Mouse (Mus musculus) spleen, adult 18-20 months (tissue): Measurements from ENCODE around the gene Cemip.

ENCODE experiments used
- DNase-seq, 2 experiments: peaks; one replicate each; pipeline ENCODE4 v3.0.0; 2022; ENCODE audit warnings: mixed read lengths in 2 of 2

Cemip gene

DNA sequence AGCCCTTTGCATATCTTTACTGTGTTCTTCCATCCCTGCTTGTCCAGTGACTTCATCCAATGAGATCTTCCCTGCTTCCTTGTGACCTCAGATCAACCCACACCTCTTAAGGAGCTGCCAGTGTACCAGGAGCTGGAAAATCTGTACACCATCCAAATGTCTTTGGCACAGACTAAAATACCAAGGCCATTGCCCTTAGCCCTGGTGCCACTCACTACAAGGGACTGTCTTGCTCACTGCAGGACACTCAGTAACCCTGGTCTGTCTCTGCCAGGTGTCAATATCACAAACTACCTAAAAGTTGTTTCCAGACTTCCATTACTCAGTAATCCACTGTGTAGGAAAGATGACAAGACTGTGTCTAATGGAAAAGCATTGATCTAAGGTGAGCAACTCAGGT lies 121.1 kb downstream of the Cemip start:
- DNase-seq, result no peak

DNA sequence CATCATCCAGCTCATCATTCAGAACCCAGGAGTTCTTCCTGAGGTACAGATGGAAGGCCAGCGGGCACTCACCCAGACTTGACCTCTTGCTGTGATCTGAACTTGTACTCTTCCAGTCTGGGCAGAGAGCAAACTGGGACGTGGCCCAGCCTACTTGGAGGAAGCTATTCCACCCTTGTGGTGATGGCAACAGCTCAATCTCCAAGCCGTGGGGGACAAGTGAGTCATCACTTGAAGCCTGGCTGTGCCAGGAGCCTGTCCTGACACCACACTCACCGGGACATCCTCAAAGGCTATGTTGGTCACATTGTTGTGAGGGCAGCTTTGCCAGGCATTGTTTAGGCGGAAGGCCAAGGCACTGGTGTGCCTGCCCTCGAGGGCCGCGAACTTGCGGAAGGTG lies 133.8 kb downstream of the Cemip start:
- DNase-seq, result no peak

DNA sequence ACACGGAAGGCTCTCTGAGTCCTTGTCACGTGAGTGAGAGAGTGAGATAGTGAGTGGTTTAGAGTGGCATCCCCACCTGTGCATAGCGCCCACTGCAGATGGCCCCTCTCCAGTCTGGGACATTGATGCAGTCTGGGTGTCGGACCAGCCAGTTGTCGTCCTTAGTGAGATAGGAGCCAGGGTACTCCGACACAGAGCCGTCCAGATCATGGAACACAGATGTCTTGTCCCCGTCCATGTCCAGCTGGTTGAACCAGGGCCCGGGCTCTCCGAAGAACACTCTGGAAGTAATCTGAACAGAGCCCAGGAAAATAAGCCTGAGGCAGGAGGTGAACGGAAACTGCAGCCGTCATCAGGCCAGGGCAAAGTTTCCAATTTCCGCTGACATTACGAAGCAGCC lies 135.0 kb downstream of the Cemip start:
- DNase-seq, result no peak

DNA sequence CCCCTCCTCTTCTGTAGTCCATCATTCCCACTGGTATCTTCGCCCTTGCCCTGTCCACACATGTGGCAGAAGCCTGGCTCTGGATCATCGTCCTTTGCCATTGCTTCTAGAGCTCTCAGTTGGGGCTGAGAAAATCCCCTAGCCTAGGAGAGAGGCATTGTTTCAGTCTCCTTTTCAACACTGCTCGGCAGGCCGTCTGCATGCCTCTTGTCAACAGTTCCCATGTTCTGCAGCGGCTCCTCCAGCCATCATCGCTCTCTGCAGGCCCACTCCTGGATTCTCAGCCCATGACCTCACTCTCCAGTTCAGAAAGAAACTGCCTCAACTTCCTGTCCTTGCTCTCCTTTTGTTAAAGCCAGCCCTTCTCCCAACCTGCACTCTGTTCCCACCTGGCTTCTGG lies 136.6 kb downstream of the Cemip start:
- no peak for DNase-seq

DNA sequence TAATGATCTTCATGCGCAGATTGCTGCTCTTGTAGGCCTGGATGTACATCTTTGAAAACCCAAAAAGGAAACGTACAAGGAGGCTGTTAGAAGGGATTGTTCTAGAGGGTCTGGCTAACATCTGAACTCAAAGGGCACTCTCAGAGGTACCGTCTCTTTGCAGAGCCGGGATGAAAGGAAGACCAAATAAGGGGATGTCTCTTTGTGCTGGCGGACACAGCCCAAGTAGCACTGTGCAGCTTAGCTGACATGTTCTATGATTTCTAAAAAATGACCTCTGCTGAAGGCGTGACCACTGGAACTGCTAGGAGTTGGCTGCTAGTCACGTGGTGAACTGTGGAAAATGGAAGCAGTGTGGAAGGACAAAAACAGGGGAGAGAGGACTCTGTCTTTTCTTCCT lies 137.6 kb downstream of the Cemip start:
- DNase-seq, result no peak

DNA sequence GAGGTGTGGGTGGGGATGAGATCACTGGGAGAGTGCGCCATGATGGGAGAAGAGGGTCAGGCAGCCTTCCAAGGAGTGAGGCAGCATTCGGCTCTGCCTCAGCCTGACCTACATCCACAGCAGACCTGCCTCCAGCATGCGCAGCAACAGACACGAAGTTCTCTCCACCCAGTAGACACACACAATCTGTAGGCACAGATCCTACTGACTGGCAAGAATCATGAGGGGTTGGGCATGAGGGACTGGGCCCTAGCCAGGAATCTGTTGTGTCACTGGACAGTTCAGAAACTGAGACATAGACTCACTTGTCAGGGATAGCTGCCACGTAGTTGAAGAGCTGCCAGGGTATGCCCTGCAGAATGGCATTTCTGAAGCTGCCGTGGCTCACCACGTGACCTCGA lies 144.6 kb downstream of the Cemip start:
- no peak for DNase-seq

DNA sequence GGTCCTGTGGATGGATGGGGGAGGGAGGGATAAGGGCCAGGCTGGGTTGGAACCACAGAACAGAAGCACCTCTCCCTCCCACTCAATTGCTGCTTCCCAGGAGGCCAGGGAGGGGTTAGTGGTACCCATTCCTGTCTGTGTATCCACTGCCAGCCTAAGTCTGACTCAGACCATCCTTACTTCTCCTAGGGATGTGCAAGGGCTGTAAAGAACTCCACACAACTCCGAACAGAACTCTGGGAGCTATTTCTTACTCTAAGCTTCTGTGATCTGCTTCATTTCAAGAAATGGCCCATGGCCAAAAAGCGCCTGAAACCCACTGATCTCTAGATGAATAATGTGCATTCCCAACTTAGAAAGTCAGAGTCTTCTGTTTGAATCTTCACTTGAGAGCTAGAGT lies 146.2 kb downstream of the Cemip start:
- no peak for DNase-seq

DNA sequence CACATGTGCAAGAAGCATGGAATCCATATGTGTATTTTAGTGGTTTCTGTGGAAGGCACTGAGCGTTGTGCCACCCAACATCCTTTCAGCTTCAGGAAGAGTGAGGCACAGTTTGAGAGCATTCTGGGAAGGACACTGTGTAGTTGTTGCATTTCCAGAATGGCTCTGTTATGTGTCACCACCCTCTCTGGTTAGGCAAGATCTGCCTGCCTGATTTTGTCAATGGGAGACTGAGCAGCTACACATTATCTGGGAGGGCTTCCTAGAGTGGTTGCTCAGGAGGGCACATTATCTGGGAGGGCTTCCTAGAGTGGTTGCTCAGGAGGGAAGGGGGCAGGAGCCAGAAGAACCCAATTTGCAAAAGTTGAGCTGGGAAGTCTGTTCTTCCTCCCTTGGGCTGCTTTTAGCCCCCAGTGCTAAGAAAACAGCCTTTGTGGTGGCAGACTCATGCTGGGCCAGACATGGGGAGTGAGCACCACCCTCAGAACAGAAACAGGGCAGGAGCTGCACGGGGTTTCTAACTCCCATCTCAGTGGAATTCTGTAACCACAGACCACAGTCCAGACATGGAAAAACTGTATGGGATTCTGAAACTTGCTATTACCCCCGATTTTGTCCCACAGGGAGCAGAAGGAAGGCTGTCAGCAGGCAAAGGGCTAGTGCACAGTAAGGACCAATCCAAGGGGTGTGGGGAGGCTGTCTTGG lies 147.1 kb downstream of the Cemip start:
- DNase-seq, result no peak

DNA sequence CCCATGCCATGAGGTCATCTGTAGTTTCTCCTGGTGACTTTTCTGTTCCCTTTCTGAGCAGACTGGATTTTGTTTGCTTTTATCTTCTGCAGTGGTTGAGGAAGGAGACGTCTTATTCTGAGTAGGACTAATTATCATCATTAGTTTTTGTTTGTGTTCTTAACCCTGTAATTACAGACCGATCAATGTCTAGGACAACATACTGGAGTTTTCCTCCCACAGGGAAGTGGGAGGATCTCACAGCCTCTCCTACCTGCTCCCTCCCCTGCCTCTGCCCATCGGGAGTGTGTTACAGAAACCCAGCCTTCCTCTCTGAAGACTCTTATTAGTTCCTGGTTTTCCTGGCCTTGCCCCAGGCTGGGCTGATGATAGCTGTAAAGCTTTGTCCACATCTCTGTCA lies 164.7 kb downstream of the Cemip start:
- no peak for DNase-seq

DNA sequence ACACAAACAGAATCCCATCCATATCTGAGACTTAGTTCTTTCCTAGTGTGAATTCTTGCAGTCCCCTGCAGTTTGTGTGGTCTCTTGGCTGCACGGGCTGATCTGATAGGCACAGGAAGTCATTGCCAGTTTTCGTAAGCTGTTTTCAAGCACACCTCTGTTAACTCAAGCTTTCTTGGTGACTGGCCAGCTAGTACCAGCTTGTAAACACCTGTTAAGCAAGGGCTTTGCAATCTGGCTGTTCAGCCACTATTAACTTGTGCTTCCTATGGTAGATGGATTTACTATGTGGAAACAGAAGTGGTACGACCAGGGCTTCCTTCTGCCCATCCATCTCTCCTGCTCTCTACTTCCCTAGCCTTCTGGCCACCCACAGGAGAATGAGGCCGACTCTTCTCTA lies 166.1 kb downstream of the Cemip start:
- no peak for DNase-seq

DNA sequence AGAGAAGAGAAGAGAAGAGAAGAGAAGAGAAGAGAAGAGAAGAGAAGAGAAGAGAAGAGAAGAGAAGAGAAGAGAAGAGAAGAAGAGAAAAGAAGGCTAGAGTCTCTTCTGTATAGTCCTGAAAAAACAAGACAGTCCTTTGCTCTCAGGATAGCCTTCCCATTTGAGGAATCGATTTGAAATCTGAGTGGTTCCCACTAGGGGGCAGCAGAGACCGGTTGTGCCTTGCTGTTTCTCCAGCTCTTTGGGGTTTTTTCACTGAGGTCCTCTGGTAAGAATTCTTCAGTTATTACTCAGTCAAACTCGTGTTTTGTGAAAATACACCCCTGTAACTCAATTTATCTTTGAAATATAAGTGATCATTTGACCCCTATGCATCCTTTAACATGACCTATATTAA lies 171.7 kb downstream of the Cemip start:
- peak; percentile 41 to 80 for DNase-seq

DNA sequence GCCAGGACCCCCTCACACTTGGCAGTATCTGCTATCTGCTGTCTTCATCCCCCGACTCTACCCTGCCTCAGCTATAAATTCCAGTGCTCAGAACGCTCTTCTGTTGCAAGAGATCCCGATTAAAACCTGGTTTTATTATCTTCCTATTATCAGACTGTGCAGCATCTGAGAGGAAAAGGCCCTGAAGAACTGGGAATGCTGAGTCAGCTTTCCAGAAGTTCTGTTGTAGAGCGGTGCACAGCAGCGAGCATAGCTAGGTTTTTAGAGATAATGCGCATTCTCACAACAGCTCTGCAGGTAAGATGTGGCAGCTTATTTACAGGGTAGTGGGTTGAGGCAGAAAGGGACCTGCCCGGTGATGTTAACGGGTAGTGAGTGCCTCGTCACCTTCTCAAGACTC lies 172.3 kb downstream of the Cemip start:
- DNase-seq, result no peak

DNA sequence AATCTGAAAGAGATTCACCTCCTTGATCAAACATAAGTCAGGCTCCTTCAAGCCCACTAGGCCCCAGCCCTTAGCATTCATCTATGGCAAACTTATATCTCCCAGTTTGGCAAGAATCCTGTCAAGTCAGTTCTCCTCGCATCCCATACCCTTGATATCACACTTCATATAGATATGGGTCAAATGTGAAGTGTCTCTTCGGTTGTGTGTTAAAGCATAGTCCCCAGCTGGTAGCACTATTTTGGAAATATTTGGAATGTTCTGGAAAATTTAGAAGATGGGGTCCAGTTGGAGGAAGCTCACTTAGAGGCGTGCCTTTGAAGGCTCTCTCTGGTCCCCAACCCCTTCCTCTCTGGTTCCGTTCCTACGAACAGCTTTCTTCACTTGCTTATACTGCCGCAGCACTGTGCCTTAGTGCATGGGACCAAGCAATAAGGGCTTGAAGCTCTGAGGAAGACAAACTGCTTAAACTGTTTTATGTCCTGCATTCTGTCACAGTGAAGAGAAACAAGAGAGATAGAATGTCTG lies 172.8 kb downstream of the Cemip start:
- DNase-seq, result no peak

DNA sequence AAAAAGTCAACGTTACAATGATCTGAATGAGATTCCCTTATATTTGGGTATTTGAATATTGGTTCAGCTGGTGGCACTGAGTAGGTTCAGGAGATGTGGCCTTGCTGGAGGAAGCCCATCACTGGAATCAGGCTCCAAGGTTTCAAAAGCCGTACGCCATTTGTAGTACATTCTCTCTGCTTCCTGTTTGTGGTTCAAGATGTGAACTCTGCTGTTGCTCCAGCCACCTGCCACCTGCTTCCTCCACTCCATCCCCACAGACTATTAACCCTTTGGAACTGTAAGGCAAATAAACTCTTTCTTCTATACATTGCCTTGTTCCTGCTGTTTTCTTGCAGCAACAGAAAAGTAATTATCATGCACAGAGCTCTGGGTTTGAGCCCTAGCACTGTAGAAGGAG lies 174.4 kb downstream of the Cemip start:
- DNase-seq, result no peak

DNA sequence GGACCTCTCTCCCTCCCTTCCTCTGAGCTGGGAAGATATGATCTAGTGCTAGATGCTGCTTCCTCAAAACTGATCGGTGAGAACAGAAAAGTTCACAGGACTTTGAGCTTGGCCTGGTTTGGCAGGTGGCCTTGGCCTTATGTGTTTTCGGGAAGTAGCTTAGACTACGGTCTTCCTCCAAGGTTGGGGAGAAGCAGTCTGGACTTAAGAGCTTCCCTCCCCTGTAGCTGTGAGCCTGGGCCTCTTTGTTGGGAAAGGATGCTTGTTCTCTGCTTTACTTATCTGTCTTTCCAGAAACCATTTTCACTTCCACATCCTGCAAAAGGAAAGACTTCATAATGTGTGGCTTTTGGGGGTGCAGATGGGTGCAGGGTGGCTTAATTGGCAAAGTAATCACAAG lies 181.5 kb downstream of the Cemip start:
- no peak for DNase-seq

DNA sequence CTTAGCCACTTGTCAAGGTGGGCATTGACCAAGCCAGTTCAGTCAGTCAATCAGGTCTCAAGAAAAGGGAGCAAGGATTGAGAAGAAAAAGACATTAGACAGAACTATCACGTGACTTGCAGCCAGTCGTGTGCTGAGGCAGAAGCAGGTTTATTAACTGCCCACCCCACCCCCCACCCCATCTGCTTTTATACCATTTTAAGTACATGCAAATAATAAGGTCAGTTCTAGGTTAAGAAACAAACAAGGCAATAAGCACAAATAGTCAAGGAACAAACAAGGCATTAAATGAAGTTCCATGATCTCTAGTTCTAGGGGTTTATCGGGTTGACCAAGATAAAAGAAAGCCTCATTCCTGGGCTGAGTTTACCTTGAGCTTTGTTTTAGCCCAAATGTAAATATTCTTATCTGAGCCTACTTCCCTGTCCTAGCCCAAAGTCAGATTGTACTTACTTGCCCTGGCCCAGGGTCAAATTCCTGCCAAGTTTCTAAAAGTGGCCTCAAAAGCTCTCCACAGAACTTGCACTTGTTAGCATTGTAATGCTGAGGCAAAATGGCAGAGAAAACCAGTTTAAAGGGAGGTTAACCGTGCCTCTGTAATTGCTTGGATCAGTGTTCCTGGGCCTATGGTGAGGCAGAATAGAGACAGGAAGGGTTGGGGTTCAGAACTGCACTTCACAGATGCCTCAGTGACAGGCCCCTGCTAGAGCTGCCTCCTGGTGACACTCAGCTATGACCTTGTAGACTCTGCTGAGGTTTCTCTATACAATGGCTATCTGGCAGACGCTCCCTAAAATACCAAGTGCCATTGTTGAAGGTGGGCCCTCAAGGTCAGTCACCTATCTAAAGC lies 183.8 kb downstream of the Cemip start:
- DNase-seq, result no peak

DNA sequence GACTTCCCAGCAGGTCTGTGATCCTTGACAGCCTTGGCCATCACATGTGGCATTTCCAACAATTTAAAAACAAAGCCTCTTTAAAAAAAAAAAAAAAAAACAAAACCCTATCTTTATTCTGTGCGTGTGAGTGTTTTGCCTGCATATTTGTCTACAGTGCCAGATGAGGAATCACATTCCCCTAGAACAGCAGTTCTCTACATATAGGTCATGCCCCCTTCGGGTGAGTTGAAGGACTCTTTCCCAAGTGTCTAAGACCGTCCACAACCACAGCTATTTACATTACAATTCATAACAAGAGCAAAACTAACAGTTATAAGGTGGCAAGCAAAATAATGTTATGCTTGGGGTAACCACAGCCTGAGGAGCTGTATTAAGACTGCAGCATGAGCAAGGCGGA lies 184.9 kb downstream of the Cemip start:
- DNase-seq, result no peak

DNA sequence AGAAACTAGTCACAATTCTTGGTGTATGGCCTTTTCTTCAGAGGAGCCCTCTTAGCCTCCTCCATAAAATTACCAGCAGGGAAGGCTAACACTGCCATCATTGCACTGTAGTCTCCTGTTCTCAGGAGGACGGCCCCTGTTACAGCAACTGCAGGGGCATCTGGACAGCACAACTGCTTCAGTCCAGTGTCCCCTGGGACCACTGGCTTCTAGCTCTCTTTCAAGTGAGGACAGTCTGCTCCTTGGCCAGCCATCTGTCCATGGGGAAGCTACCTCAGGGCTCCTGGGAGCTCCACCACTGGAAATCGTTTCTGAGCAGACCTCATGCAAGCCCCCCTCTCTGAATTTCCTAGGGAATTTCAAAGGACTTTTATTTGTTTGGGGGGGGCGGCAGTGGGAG lies 185.8 kb downstream of the Cemip start:
- DNase-seq, result no peak

DNA sequence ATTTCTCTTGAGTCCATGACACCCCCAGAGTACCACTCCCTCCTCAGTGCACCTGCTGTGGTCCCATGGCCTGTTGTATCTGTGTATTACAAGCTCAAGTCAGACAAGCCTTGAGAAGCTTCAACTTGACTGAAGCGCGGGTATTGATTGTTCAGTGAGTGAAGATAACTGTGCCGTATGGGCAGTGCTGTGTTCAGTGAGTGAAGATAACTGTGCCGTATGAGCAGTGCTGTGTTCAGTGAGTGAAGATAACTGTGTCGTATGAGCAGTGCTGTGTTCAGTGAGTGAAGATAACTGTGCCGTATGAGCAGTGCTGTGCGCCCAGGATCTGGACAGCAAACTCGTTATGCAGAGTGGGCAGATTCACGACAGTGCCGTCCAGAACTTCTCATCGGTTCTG lies 188.0 kb downstream of the Cemip start:
- no peak for DNase-seq

DNA sequence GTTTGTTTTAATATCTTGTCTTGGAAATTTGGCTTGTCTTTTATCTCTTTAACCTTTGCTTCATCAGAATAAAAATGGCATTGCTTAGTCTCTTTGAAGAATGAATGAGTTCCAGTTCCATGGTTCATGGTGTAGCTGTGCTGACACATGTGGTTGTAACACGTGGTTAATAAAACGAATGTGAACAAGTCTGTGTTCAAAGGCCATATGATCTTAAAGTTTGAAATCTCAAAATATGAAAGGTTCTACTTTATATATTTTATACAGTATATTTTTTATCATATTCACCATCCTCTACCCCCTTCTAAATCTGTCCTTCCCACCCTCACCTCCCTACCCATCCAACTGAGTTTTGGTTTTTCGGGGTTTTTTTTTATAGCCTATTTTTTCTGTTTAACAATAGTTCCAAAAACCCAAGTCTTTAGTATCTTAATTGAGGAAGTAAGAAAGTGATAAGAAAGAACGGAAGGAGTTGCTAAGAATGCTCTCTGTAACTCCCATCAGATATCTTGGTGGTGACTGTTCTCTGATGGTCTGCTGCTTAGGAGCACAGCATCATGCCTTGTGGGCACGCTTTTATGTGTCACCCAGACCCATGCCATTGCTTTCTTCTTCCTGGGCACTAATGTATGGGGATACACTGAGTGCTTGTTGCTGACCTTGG lies 190.1 kb downstream of the Cemip start:
- DNase-seq, result no peak

DNA sequence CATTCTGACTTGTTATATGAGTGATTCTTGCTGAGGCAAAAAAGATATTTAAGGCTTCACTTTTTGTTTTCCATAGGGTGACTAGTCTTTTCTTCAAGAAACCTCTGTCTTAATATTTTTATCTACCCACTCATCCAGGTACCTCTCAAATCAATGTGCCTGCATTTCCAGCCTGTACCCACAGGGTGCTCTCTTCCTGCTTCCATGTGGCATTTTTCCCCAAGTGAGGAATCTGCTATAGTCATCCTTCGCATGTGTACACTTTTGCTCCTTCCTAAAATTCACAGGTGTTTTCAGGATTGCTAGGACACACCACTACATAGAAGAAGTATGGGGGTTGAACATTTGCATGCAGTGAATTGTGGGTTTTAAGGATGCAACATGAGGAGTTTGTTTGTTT lies 192.0 kb downstream of the Cemip start:
- no peak for DNase-seq

DNA sequence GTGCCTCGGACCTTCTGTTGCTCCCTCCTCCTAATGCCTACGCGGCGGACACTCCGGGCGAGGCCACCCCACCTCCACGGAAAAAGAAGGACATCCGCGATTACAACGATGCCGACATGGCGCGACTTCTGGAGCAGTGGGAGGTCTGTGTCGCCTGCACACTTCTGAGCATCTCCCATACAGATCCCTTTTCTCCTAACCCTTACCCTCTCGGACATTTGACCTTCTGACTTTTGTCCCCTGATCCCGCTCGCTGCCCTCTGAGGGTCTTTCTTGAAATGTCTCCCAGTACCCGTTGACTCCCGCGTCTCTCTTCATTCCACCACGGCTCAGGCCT lies 194.0 kb downstream of the Cemip start:
- DNase-seq, result no peak

DNA sequence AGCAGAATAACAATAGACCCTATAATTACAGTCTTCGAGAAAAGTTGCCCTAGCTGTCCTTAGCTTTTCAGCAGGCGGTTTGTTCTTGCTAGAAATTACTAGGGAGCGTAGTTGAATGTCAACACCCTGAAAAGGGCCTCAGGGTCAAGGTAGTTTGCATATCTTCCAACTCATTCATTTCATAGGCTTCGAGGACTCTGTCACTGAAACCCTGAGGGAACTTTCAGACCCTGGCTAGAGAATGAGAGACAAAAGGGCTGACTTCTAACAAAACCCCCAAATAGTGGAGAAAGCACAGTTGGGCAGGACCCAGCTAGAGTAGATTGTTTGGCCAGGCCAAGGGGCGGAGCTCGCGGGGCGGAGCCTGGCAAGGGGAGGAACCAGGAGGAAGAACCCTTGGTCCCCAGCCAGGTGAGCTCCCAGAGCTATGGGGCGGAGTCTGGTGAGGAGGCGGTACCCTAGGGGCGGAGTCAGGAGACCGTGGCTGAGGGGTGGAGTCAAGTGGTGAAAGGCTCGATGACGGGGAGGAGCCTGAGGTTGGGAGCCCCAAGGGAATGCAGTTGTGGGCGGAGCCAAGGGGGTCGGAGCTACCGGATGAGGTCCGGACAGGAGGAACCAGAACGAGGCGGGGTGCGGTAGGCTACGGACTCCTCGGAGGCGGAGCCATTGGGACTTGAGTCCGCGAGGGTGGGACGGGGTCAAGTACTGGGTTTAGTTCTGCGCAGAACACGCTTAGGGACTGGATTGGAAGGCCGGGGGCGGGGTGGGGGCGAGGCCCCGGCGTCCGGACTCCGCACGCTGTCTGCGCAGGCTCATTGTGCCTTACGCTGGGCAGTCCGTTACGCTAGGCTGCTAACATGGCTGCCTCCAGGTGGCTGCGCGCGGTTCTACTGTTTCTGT lies 194.6 kb downstream of the Cemip start:
- peak; percentile 100 for DNase-seq
